Mouse (Mus musculus): ENCODE data around the gene Sppl3. TPM values are rescaled to one million over a fixed set of nuclear protein-coding genes. Genes with fewer than 3 reads are reported as not detected.

Gene Sppl3
- polyA plus RNA-seq, 1 experiment from 2014 or later = 11.2 TPM

GRCm38 (mm10) chr5:115125211-115125871, 114.4 kb downstream of the Sppl3 start:
- Histone ChIP-seq H3K36me3 (peaks cover 82% of the 10 kb centered on the region), H3K9me3 (no peaks in the 10 kb centered on the region), H3K4me3 (no peak overlapping the region), H3K27ac (no peak overlapping the region), H3K4me1 (replicated peaks) (peaks cover 8% of the 10 kb centered on the region; the same call in 1 of the 2 replicates), H3K27me3 (ENCODE audit: insufficient read depth, poor library complexity, severe bottlenecking) (no peaks in the 10 kb centered on the region)
- 31% methylated on average over 24 of the region's 24 CpGs for WGBS
- DNase-seq (ENCODE audit: low spot score) = peak; percentile 81

GRCm38 (mm10) chr5:115126578-115127312, 115.8 kb downstream of the Sppl3 start:
- H3K9me3 ChIP-seq = no peaks in the 10 kb centered on the region
- no peak for DNase-seq (ENCODE audit: low spot score)
- H3K4me1 ChIP-seq (replicated peaks) = peaks cover 8% of the 10 kb centered on the region; the same call in 1 of the 2 replicates
- no peak overlapping the region for H3K4me3 ChIP-seq
- no peak overlapping the region for H3K27ac ChIP-seq
- peaks cover 95% of the 10 kb centered on the region for H3K36me3 ChIP-seq
- WGBS = 90% methylated on average over 28 of the region's 28 CpGs
- no peaks in the 10 kb centered on the region for H3K27me3 ChIP-seq (ENCODE audit: insufficient read depth, poor library complexity, severe bottlenecking)

GRCm38 (mm10) chr5:115127421-115128179, 116.7 kb downstream of the Sppl3 start:
- Histone ChIP-seq H3K36me3 (peaks cover 97% of the 10 kb centered on the region), H3K27ac (no peak overlapping the region), H3K27me3 (ENCODE audit: insufficient read depth, poor library complexity, severe bottlenecking) (no peaks in the 10 kb centered on the region), H3K4me3 (no peak overlapping the region), H3K4me1 (replicated peaks) (peaks cover 12% of the 10 kb centered on the region), H3K9me3 (no peaks in the 10 kb centered on the region)
- WGBS = 92% methylated on average over 22 of the region's 22 CpGs
- no peak for DNase-seq (ENCODE audit: low spot score)

- 91% methylated on average over 6 of the region's 6 CpGs for WGBS
- no peaks in the 10 kb centered on the region for H3K9me3 ChIP-seq
- no peak for DNase-seq (ENCODE audit: low spot score)
- no peak overlapping the region for H3K27ac ChIP-seq
- H3K36me3 ChIP-seq = peaks cover 82% of the 10 kb centered on the region
- H3K4me1 ChIP-seq (replicated peaks) = peaks cover 29% of the 10 kb centered on the region
- no peaks in the 10 kb centered on the region for H3K27me3 ChIP-seq (ENCODE audit: insufficient read depth, poor library complexity, severe bottlenecking)
- no peak overlapping the region for H3K4me3 ChIP-seq
Observed at GRCm38 (mm10) chr5:115129328-115129727, 118.4 kb downstream of the Sppl3 start.

- no peak for DNase-seq (ENCODE audit: low spot score)
- 95% methylated on average over 8 of the region's 8 CpGs for WGBS
- Histone ChIP-seq H3K36me3 (peaks cover 50% of the 10 kb centered on the region), H3K27me3 (ENCODE audit: insufficient read depth, poor library complexity, severe bottlenecking) (no peaks in the 10 kb centered on the region), H3K27ac (no peak overlapping the region), H3K9me3 (no peaks in the 10 kb centered on the region), H3K4me3 (peak overlapping the region; percentile 85; the same call in 1 of the 2 replicates), H3K4me1 (replicated peaks) (peaks cover 22% of the 10 kb centered on the region)
Observed at GRCm38 (mm10) chr5:115132465-115132864, 121.5 kb downstream of the Sppl3 start.

GRCm38 (mm10) chr5:115133358-115134066, 122.6 kb downstream of the Sppl3 start:
- peaks cover 40% of the 10 kb centered on the region for H3K36me3 ChIP-seq
- H3K4me1 ChIP-seq (replicated peaks) = peaks cover 22% of the 10 kb centered on the region
- 66% methylated on average over 6 of the region's 6 CpGs for WGBS
- H3K4me3 ChIP-seq = peak overlapping the region; percentile 85
- no peaks in the 10 kb centered on the region for H3K9me3 ChIP-seq
- H3K27ac ChIP-seq = 0 out of 2 replicates have a peak overlapping the region, but pooled peaks have one; percentile 25
- DNase-seq (ENCODE audit: low spot score) = no peak
- no peaks in the 10 kb centered on the region for H3K27me3 ChIP-seq (ENCODE audit: insufficient read depth, poor library complexity, severe bottlenecking)

GRCm38 (mm10) chr5:115134234-115135165, 123.6 kb downstream of the Sppl3 start, which contains the start of gene Unc119b:
TSS of gene Unc119b (minus strand) at chr5:115134975.
- Histone ChIP-seq H3K9me3 (no peaks in the 10 kb centered on the region), H3K27ac (peak within 1 kb of the TSS; percentile 93), H3K4me1 (replicated peaks) (peaks cover 22% of the 10 kb centered on the region), H3K27me3 (ENCODE audit: insufficient read depth, poor library complexity, severe bottlenecking) (no peaks in the 10 kb centered on the region), H3K4me3 (peak within 1 kb of the TSS; percentile 85), H3K36me3 (peaks cover 30% of the 10 kb centered on the region)
- DNase-seq (ENCODE audit: low spot score) = peak; percentile 89
- WGBS = under 1% methylated on average over 81 of the region's 81 CpGs

GRCm38 (mm10) chr5:115139124-115139523, 128.2 kb downstream of the Sppl3 start:
- 69% methylated on average over 4 of the region's 4 CpGs for WGBS
- Histone ChIP-seq H3K9me3 (no peaks in the 10 kb centered on the region), H3K4me3 (no peak overlapping the region), H3K27ac (no peak overlapping the region), H3K36me3 (peaks cover 19% of the 10 kb centered on the region), H3K27me3 (ENCODE audit: insufficient read depth, poor library complexity, severe bottlenecking) (no peaks in the 10 kb centered on the region), H3K4me1 (replicated peaks) (peaks cover 18% of the 10 kb centered on the region)
- no peak for DNase-seq (ENCODE audit: low spot score)

- H3K4me1 ChIP-seq (replicated peaks) = peaks cover 21% of the 10 kb centered on the region
- no peaks in the 10 kb centered on the region for H3K9me3 ChIP-seq
- no peak overlapping the region for H3K27ac ChIP-seq
- H3K4me3 ChIP-seq = no peak overlapping the region
- peaks cover 35% of the 10 kb centered on the region for H3K36me3 ChIP-seq
- no peak for DNase-seq (ENCODE audit: low spot score)
- 78% methylated on average over 3 of the region's 3 CpGs for WGBS
- H3K27me3 ChIP-seq (ENCODE audit: insufficient read depth, poor library complexity, severe bottlenecking) = no peaks in the 10 kb centered on the region
Observed at GRCm38 (mm10) chr5:115140726-115141125, 129.8 kb downstream of the Sppl3 start.

GRCm38 (mm10) chr5:115142166-115142697, 131.3 kb downstream of the Sppl3 start:
- Histone ChIP-seq H3K36me3 (peaks cover 50% of the 10 kb centered on the region), H3K4me1 (replicated peaks) (peaks cover 24% of the 10 kb centered on the region), H3K27me3 (ENCODE audit: insufficient read depth, poor library complexity, severe bottlenecking) (no peaks in the 10 kb centered on the region), H3K4me3 (no peak overlapping the region), H3K27ac (no peak overlapping the region), H3K9me3 (no peaks in the 10 kb centered on the region)
- 89% methylated on average over 9 of the region's 9 CpGs for WGBS
- DNase-seq (ENCODE audit: low spot score) = no peak

- peaks cover 24% of the 10 kb centered on the region for H3K4me1 ChIP-seq (replicated peaks)
- H3K27me3 ChIP-seq (ENCODE audit: insufficient read depth, poor library complexity, severe bottlenecking) = no peaks in the 10 kb centered on the region
- H3K9me3 ChIP-seq = no peaks in the 10 kb centered on the region
- no peak overlapping the region for H3K4me3 ChIP-seq
- H3K36me3 ChIP-seq = peaks cover 64% of the 10 kb centered on the region
- DNase-seq (ENCODE audit: low spot score) = no peak
- 0 out of 2 replicates have a peak overlapping the region, but pooled peaks have one; percentile 23 for H3K27ac ChIP-seq
- WGBS = 86% methylated on average over 10 of the region's 10 CpGs
Observed at GRCm38 (mm10) chr5:115143552-115143951, 132.6 kb downstream of the Sppl3 start.

Data from hindbrain, embryonic 10.5 days (tissue).